Mouse (Mus musculus) heart, adult 2 months (tissue): ENCODE measurements around the gene Stk32c.

ENCODE experiments used
- CTCF ChIP-seq: fragments of 200-600 bp; IDR thresholded peaks from 2 replicates; pipeline ENCODE4 v1.8.1; 2022; ENCODE audit warnings: antibody characterized with exemption, mild to moderate bottlenecking, moderate library complexity
- EP300 ChIP-seq: fragments of 200-500 bp; IDR thresholded peaks from 2 replicates; pipeline ENCODE4 v1.6.1; 2011; ENCODE audit warnings: low read depth, low read length, control low read depth; ENCODE audit not compliant: insufficient read depth
- POLR2A ChIP-seq: fragments of 200-500 bp; IDR thresholded peaks from 2 replicates; pipeline ENCODE4 v1.6.1; 2011; ENCODE audit warnings: mild to moderate bottlenecking, low read depth, low read length, control low read depth; ENCODE audit not compliant: insufficient read depth

GRCm38 (mm10) chr7:139187771-139188633 is 25.1 kb downstream of the Stk32c start:
- no peak for TF ChIP-seq CTCF
- TF ChIP-seq POLR2A, result no peak
- no peak for TF ChIP-seq EP300
